Mouse (Mus musculus) neural tube, embryonic 14.5 days (tissue): ENCODE measurements at regions not wholly inside any gene's neighbourhood (a gene's known extent, or its start where the extent isn't known, plus 50 kb on each side); places are given as distances from the start of the nearest gene placed in this dataset.
"Not testable (repeated sequence)": the region's sequence is repeated elsewhere in the genome, so short reads cannot be mapped to it uniquely, and the experiment has no call there.

ENCODE experiments used
- ATAC-seq: fragments of 200-750 bp; cut with Nextera tagmentation; 2 replicates; pipeline ENCODE4 v1.8.0; 2017; ENCODE audit warnings: low read depth, mild to moderate bottlenecking, moderate TSS enrichment, moderate library complexity
- H3K27ac ChIP-seq: fragments of 300-500 bp; sonication (generic); 2 replicates; pipeline ENCODE4 v1.5.1; 2014; ENCODE audit warnings: low read depth, mild to moderate bottlenecking, control low read depth, low read length, moderate library complexity, mixed read lengths
- H3K27me3 ChIP-seq: fragments of 300-500 bp; sonication (generic); 2 replicates; pipeline ENCODE4 v1.6.1; 2014; ENCODE audit warnings: low read length; ENCODE audit not compliant: control insufficient read depth, insufficient read depth
- H3K36me3 ChIP-seq: fragments of 300-500 bp; sonication (generic); 2 replicates; pipeline ENCODE4 v1.6.1; 2014; ENCODE audit warnings: low read length, mixed read lengths; ENCODE audit not compliant: control insufficient read depth, insufficient read depth
- H3K4me1 ChIP-seq: fragments of 300-500 bp; sonication (generic); 2 replicates; pipeline ENCODE4 v1.6.1; 2014; ENCODE audit warnings: low read length; ENCODE audit not compliant: control insufficient read depth, insufficient read depth
- H3K4me2 ChIP-seq: fragments of 300-500 bp; sonication (generic); 2 replicates; pipeline ENCODE4 v1.6.1; 2014; ENCODE audit warnings: mild to moderate bottlenecking, low read depth, low read length, control low read depth
- H3K4me3 ChIP-seq: fragments of 300-500 bp; sonication (generic); 2 replicates; pipeline ENCODE4 v1.5.1; 2014; ENCODE audit warnings: low read depth, low read length, control low read depth, mixed read lengths
- H3K9ac ChIP-seq: fragments of 300-500 bp; sonication (generic); replicated peaks from 2 replicates; pipeline ENCODE4 v1.6.1; 2014; ENCODE audit warnings: low read depth, mild to moderate bottlenecking, control low read depth, low read length, mixed read lengths
- H3K9me3 ChIP-seq: fragments of 300-500 bp; sonication (generic); 2 replicates; pipeline ENCODE4 v1.6.1; 2016; ENCODE audit warnings: low read length; ENCODE audit not compliant: control insufficient read depth
- WGBS: fragments of 180-500 bp; shearing (Covaris S2); extraction: QIAGEN DNeasy Blood & Tissue Kit; methylation state at CpG from one replicate; pipeline ENCODE4 v1.1.7; 2014; 5-methylcytosine and 5-hydroxymethylcytosine counted together

DNA sequence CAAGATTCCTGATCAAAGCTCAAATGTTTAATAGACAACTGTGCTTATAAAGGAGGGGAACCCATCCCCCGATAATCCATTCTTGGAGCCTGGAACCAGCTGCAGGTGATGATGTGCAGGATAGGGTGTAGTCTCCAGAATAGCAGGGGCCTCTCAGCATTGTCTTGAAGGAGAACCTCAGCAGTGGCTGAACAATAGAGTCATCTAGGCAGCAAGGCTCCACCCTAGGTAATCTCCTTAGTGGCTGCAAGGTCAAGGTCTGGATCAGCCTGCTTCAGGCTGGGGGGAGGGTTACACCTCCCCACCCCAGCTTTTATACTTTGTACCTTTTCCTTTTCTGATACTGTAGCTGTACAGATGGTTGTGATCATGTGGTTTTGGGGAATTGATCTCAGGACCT is 116.8 kb upstream of the Mettl4 start:
- H3K9ac ChIP-seq = no peak overlapping the region
- H3K4me2 ChIP-seq = no peak overlapping the region
- H3K9me3 ChIP-seq = no peaks in the 10 kb centered on the region
- no peaks in the 10 kb centered on the region for H3K4me1 ChIP-seq
- no peak overlapping the region for H3K4me3 ChIP-seq
- H3K36me3 ChIP-seq = no peaks in the 10 kb centered on the region
- H3K27me3 ChIP-seq = no peaks in the 10 kb centered on the region
- WGBS = 96% methylated on average over 1 of the region's 1 CpGs
- ATAC-seq = no peak
- no peak overlapping the region for H3K27ac ChIP-seq

DNA sequence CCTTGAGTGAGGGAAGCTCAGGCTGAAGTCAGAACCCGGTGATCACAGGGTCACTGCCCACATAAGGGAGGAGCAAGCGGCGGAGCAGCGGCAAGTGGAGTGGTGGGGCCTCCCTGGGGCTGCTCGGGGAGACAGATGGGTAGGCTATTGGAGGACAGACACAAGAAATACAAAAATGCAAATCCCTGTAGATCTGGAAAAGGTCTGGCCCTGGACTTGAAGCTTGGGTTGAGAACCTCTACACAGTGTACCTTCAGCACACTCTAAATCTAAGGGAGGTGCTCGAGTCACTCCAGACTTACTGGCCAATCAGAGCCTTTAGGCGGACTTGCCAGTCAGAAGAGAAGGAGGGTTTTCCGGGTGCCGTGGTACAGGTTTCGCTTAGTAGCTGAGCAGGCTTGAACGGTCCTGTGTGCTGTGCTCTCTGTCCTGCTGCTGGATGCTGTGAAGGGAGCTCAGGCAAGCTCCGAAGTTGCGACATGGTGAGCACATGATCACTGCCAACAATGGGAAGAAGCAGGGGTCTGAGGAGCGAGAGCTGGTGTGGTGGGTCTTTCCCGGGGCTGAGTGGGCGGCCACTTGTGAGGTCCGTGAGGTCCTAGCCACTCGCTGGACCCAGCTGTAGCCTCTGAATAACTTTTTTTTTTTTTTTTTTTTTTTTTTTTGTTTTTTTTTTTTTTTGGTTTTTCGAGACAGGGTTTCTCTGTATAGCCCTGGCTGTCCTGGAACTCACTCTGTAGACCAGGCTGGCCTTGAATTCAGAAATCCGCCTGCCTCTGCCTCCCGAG is 114.9 kb upstream of the Mettl4 start:
- H3K9ac ChIP-seq = peak overlapping the region; percentile 42; the same call in 1 of the 2 replicates
- not testable (repeated sequence) for H3K27ac ChIP-seq, H3K4me1 ChIP-seq, H3K36me3 ChIP-seq, H3K9me3 ChIP-seq, H3K27me3 ChIP-seq
- peak overlapping the region; percentile 38 for H3K4me3 ChIP-seq
- WGBS = 17% methylated on average over 21 of the region's 21 CpGs
- ATAC-seq = peak; percentile 99
- peak overlapping the region; percentile 50 for H3K4me2 ChIP-seq

DNA sequence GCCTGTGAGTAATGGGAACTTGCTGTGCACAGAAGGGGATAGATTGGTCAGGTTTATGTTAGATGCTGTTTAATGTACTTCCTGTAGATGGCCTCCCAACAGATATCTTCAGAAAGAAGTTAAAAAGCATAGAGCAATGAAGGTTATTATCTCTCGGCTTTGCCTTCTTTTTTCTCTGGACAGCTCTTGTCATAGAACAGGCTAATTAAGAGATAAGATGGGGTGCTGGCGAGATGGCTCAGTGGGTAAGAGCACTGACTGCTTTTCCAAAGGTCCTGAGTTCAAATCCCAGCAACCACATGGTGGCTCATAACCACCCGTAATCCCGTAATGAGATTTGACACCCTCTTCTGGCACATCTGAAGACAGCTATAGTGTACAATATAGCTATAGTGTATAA is 104.9 kb upstream of the Mettl4 start:
- not testable (repeated sequence) for H3K4me3 ChIP-seq, H3K9me3 ChIP-seq, H3K4me2 ChIP-seq, H3K4me1 ChIP-seq, H3K36me3 ChIP-seq, H3K27me3 ChIP-seq, H3K9ac ChIP-seq, H3K27ac ChIP-seq, ATAC-seq
- WGBS = 91% methylated on average over 4 of the region's 4 CpGs

DNA sequence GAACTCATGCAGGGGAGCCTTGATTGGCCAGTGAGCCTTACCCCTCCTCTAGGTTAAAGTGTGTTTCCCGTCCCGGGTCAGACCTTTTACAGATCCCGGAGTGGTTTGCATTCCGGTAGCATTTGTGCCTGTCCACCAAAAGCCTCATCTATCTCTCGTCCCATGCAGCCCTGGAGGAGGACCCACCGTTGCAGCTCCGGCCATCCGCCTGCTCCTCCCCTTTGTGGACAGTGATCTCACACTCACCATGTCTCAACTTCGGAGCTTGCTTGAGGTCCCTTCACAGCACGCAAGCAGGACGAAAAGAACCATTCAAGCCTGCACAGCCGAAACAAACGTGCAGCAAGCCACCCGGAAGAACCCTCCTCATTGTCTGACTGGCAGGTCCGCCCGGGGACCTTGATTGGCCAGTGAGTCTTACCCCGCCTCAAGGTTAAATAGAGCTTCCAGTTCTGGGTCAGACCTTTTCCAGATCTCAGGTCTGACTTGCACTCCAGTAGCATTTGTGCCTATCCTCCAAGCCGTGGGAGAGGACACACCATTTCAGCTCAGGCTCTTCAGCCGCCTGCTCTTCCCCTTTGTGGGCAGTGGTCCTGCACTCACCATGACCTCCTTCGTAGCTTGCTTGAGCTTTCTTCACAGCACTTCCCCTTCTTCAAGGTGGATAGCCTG is 84.8 kb upstream of the Mettl4 start:
- Histone ChIP-seq H3K4me3 (peak overlapping the region; percentile 55), H3K36me3 (no peaks in the 10 kb centered on the region), H3K4me2 (peak overlapping the region; percentile 77), H3K9me3 (no peaks in the 10 kb centered on the region; the same call in 1 of the 2 replicates), H3K27me3 (no peaks in the 10 kb centered on the region), H3K27ac (peak overlapping the region; percentile 69), H3K4me1 (no peaks in the 10 kb centered on the region), H3K9ac (peak overlapping the region; percentile 52)
- WGBS = under 1% methylated on average over 20 of the region's 20 CpGs
- ATAC-seq = peak; percentile 99

DNA sequence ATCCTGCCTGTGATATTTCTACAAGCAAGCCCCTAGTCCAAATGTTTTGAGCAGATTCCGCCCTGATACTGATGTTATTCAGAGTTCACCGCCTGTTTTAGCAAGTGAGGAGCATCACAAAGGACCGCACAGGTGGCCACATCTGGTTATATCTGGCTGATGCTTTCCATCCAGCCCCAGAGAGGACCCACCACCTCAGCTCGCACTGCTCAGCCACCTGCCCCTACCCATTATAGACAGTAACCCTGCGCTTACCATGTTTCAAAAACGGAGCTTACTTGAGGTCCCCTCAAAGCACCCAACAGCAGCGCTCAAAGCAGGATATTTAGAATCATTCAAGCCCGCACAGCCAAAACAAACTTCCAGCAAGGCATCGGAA is 84.2 kb upstream of the Mettl4 start:
- H3K9me3 ChIP-seq = not testable (repeated sequence)
- H3K27ac ChIP-seq = peak overlapping the region; percentile 69
- WGBS = 6% methylated on average over 9 of the region's 9 CpGs

DNA sequence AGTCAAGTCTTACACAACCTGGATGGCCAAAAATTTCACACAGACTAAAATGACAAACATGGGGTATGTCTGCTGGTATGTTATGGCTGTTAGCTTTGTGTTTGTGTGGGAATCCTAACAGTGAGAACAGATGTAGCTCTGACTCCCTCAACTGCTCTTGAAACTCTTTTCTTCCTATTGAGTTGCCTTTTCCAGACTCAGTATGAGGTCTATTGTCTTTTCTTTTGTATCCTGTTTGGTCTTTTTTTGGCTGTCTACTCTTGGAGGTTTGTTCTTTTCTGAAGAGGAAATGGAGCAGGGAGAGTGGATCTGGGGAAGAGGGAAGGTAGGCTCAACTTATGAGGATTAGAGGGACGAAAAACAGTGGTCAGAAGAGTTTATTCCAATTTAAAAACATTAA is 76.6 kb upstream of the Mettl4 start:
- not testable (repeated sequence) for H3K27me3 ChIP-seq, H3K4me1 ChIP-seq

More for the DNA sequence above, 84.2 kb upstream of the Mettl4 start:
- H3K36me3 ChIP-seq, H3K4me1 ChIP-seq, ATAC-seq, H3K27me3 ChIP-seq: not testable (repeated sequence)
- Histone ChIP-seq H3K4me2 (peak overlapping the region; percentile 77), H3K9ac (peak overlapping the region; percentile 52), H3K4me3 (peak overlapping the region; percentile 55)

DNA sequence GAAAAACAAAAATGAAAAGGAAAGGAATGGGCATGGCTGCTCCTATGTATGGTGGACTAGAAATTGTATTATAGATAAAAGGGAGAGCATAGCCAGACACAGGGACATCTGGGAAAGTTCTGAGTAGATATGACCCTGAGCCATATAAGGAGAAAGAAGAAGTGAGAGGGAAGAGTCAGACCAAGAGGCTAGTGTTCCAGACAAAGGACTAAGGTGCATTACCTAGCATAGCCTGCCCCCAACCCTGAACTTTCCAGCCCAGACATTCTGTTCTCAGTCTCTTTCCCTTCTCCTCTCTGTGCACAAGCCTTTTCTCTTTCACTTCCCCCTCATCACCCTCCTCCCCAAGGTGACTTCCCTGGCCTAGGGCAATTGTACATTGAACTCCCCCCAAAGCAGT is 58.9 kb upstream of the Mettl4 start:
- Histone ChIP-seq H3K36me3 (no peaks in the 10 kb centered on the region), H3K9ac (no peak overlapping the region), H3K9me3 (no peaks in the 10 kb centered on the region; the same call in 1 of the 2 replicates), H3K27ac (no peak overlapping the region), H3K4me1 (no peaks in the 10 kb centered on the region), H3K4me2 (no peak overlapping the region), H3K27me3 (no peaks in the 10 kb centered on the region), H3K4me3 (no peak overlapping the region)
- ATAC-seq = no peak

More for the DNA sequence above, 76.6 kb upstream of the Mettl4 start:
- not testable (repeated sequence) for H3K9ac ChIP-seq, H3K36me3 ChIP-seq, ATAC-seq, H3K4me3 ChIP-seq, H3K27ac ChIP-seq, H3K4me2 ChIP-seq
- 91% methylated on average over 1 of the region's 1 CpGs for WGBS
- peaks cover 11% of the 10 kb centered on the region; the same call in 1 of the 2 replicates for H3K9me3 ChIP-seq
